Mouse (Mus musculus) midbrain, embryonic 10.5 days (tissue): ENCODE results near the gene Tspan9. TPM values are rescaled to one million over a fixed set of nuclear protein-coding genes. Genes with fewer than 3 reads are reported as not detected.

ENCODE experiments used
- DNase-seq: peaks from one replicate; pipeline ENCODE4 v3.0.0-alpha.2; 2017; ENCODE audit warnings: low spot score
- H3K27ac ChIP-seq: fragments of 300-500 bp; sonication (generic); replicated peaks from 2 replicates; pipeline ENCODE4 v1.5.1; 2016; ENCODE audit warnings: mild to moderate bottlenecking
- H3K27me3 ChIP-seq: fragments of 300-500 bp; sonication (generic); 2 replicates; pipeline ENCODE4 v1.6.1; 2016; ENCODE audit warnings: low read depth, mild to moderate bottlenecking; ENCODE audit not compliant: poor library complexity, severe bottlenecking
- H3K36me3 ChIP-seq: fragments of 300-500 bp; sonication (generic); 2 replicates; pipeline ENCODE4 v1.6.1; 2016; ENCODE audit warnings: mild to moderate bottlenecking, moderate library complexity
- H3K4me1 ChIP-seq: fragments of 300-500 bp; sonication (generic); 2 replicates; pipeline ENCODE4 v1.6.1; 2016
- H3K4me3 ChIP-seq: fragments of 300-500 bp; sonication (generic); 2 replicates; pipeline ENCODE4 v1.5.1; 2016; ENCODE audit warnings: mild to moderate bottlenecking, moderate library complexity
- H3K9me3 ChIP-seq: fragments of 300-500 bp; sonication (generic); replicated peaks from 2 replicates; pipeline ENCODE4 v1.6.1; 2016; ENCODE audit warnings: mild to moderate bottlenecking
- WGBS: fragments of 180-500 bp; shearing (Covaris S2); methylation state at CpG from one replicate; pipeline ENCODE4 v1.1.7; 2016; 5-methylcytosine and 5-hydroxymethylcytosine counted together
- polyA plus RNA-seq: library from polyadenylated mRNA; unstranded; fragments of >200 nt; fragmentation: Nextera tagmentation; extraction: Ambion mirVana; gene quantifications from 2 replicates; pipeline ENCODE4 v1.2.1, GENCODE M21; 2016

Tspan9 gene
- polyA plus RNA-seq, 1 experiment from 2014 or later: 52.6 TPM

- no peak overlapping the region for H3K27ac ChIP-seq
- peak; percentile 36 for DNase-seq
- WGBS: 69% methylated on average over 6 of the region's 6 CpGs
- no peaks in the 10 kb centered on the region for H3K36me3 ChIP-seq
- peaks cover 21% of the 10 kb centered on the region for H3K27me3 ChIP-seq
- H3K4me3 ChIP-seq: no peak overlapping the region
- H3K9me3 ChIP-seq: no peaks in the 10 kb centered on the region
- H3K4me1 ChIP-seq: peaks cover 24% of the 10 kb centered on the region
These were observed 2.4 kb upstream of the Tspan9 start for GRCm38 (mm10) chr6:128145765-128146164.

GRCm38 (mm10) chr6:128142369-128143278, 770 bp downstream of the Tspan9 start:
- Histone ChIP-seq H3K9me3 (no peaks in the 10 kb centered on the region), H3K4me3 (peak overlapping the region; percentile 80), H3K27me3 (peaks cover 21% of the 10 kb centered on the region), H3K4me1 (peaks cover 25% of the 10 kb centered on the region), H3K36me3 (no peaks in the 10 kb centered on the region), H3K27ac (peak overlapping the region; percentile 88)
- WGBS: 3% methylated on average over 20 of the region's 20 CpGs
- DNase-seq: no peak

DNA sequence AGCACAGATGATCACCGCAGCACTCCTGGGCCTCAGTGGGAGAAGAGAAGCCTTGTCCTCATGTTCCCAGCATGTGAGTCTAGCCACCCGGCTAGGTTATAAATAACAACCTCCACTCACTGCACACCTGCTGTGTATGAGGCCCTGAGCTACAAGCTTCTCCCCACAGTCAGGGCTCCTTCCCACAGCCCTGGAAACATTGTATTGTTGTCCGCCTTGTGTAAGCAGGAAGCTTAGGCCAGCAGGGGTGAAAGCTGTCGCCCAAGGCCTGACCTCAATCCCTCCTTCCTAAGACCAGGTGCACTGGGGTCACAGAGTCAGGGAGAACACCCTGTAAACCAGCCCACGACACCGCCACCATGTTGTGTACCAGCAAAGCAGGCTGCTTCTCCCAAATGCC, 2.7 kb downstream of the Tspan9 start:
- Histone ChIP-seq H3K36me3 (no peaks in the 10 kb centered on the region), H3K27me3 (peaks cover 21% of the 10 kb centered on the region), H3K27ac (no peak overlapping the region), H3K4me3 (no peak overlapping the region), H3K9me3 (no peaks in the 10 kb centered on the region), H3K4me1 (peaks cover 28% of the 10 kb centered on the region)
- WGBS: 61% methylated on average over 6 of the region's 6 CpGs
- no peak for DNase-seq

DNA sequence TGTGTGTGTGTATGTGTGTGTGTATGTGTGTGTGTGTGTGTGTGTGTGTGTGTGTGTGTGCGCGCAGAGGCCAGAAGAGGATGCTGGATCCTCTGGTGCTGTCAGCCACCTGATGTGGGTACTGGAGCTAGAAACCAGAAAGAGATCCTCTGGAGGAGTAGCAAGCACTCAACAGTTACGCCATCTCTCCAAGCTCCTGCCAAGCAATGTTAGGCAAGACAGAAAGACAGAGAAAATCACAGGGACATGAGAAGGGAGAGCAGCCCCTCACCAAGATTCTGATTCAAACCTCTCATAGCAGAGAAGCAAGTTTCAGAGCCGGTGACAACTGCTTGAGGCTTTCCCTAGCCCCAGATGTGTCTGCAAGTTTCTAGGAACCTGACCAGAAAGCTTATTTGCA, 5.5 kb downstream of the Tspan9 start:
- H3K4me1 ChIP-seq: peaks cover 36% of the 10 kb centered on the region
- no peak for DNase-seq
- H3K27me3 ChIP-seq: 0 out of 2 replicates have a peak, but pooled peaks cover 5% of the 10 kb centered on the region
- no peaks in the 10 kb centered on the region for H3K36me3 ChIP-seq
- H3K9me3 ChIP-seq: no peaks in the 10 kb centered on the region
- no peak overlapping the region for H3K4me3 ChIP-seq
- 84% methylated on average over 3 of the region's 4 CpGs for WGBS
- no peak overlapping the region for H3K27ac ChIP-seq

GRCm38 (mm10) chr6:128136654-128137053, 6.7 kb downstream of the Tspan9 start:
- Histone ChIP-seq H3K4me3 (no peak overlapping the region), H3K4me1 (peaks cover 36% of the 10 kb centered on the region), H3K9me3 (no peaks in the 10 kb centered on the region), H3K27me3 (no peaks in the 10 kb centered on the region), H3K36me3 (no peaks in the 10 kb centered on the region), H3K27ac (no peak overlapping the region)
- DNase-seq: no peak
- 78% methylated on average over 3 of the region's 3 CpGs for WGBS

- 56% methylated on average over 5 of the region's 5 CpGs for whole genome bisulfite sequencing
- no peak overlapping the region for H3K4me3 ChIP-seq
- no peaks in the 10 kb centered on the region for H3K36me3 ChIP-seq
- peak overlapping the region; percentile 28; the same call in 1 of the 2 replicates for H3K27ac ChIP-seq
- DNase-seq: no peak
- H3K4me1 ChIP-seq: peaks cover 43% of the 10 kb centered on the region
- no peaks in the 10 kb centered on the region for H3K9me3 ChIP-seq
- no peaks in the 10 kb centered on the region for H3K27me3 ChIP-seq
These were observed 7.9 kb downstream of the Tspan9 start for GRCm38 (mm10) chr6:128135459-128135858.

DNA sequence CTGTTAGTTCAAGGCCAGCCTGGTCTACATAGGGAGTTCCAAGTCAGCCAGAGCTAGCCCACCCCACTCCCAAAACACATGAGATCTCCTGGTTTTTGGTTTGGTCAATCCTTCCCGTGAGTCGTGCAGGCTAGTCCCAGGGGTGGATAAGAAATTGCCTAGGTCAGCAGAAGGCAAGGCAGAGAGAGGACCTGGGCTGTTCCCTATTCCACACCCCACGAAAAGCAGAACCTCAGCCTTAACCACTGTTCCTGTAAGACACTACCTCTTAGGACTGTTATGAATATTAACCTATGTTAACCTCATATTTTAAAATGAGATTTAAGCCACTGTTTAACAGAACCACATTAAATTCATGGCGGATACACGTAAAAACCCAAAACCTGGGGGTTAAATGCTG, 8.4 kb downstream of the Tspan9 start:
- no peaks in the 10 kb centered on the region for H3K36me3 ChIP-seq
- no peaks in the 10 kb centered on the region for H3K9me3 ChIP-seq
- H3K4me3 ChIP-seq: no peak overlapping the region
- 78% methylated on average over 5 of the region's 5 CpGs for WGBS
- no peak for DNase-seq
- no peaks in the 10 kb centered on the region for H3K27me3 ChIP-seq
- peaks cover 45% of the 10 kb centered on the region for H3K4me1 ChIP-seq
- no peak overlapping the region for H3K27ac ChIP-seq

GRCm38 (mm10) chr6:128134196-128134924, 9.0 kb downstream of the Tspan9 start:
- WGBS: 37% methylated on average over 8 of the region's 8 CpGs
- peak overlapping the region; percentile 59 for H3K27ac ChIP-seq
- H3K4me3 ChIP-seq: no peak overlapping the region
- no peaks in the 10 kb centered on the region for H3K36me3 ChIP-seq
- no peak for DNase-seq
- H3K27me3 ChIP-seq: no peaks in the 10 kb centered on the region
- H3K9me3 ChIP-seq: no peaks in the 10 kb centered on the region
- peaks cover 50% of the 10 kb centered on the region for H3K4me1 ChIP-seq

DNA sequence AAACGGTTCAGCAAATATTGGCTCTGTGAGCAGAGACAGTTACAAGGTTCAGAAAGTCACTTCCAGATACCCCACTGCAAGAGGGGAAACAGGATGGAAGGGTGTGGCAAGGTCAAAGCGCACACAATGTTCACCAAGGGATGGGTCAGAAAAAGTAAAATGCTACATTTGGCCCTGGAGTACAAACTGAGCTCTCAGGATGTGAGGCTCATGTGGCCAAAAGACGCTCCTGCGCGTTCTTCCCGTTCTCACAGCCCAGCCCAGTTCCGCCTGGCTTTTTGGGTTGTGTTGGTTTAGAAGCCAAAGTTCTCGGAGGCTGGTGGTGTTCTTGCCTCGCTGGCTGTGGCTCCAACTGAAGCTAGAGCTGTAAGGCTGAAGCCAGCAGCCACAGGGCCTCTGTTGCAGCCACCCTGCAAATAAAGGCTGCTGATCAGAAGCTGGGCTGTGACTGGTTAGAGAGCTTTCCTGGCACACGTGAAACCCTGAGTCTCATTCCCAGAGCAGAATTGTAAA, 9.7 kb downstream of the Tspan9 start:
- 72% methylated on average over 10 of the region's 10 CpGs for WGBS
- no peaks in the 10 kb centered on the region for H3K27me3 ChIP-seq
- no peak overlapping the region for H3K4me3 ChIP-seq
- peaks cover 56% of the 10 kb centered on the region for H3K4me1 ChIP-seq
- H3K9me3 ChIP-seq: no peaks in the 10 kb centered on the region
- no peaks in the 10 kb centered on the region for H3K36me3 ChIP-seq
- no peak for DNase-seq
- H3K27ac ChIP-seq: peak overlapping the region; percentile 59

- WGBS: 90% methylated on average over 6 of the region's 6 CpGs
- H3K4me3 ChIP-seq: no peak overlapping the region
- no peak for DNase-seq
- no peaks in the 10 kb centered on the region for H3K27me3 ChIP-seq
- peaks cover 57% of the 10 kb centered on the region for H3K4me1 ChIP-seq
- no peaks in the 10 kb centered on the region for H3K9me3 ChIP-seq
- no peaks in the 10 kb centered on the region for H3K36me3 ChIP-seq
- no peak overlapping the region for H3K27ac ChIP-seq
These were observed 10.8 kb downstream of the Tspan9 start for GRCm38 (mm10) chr6:128132581-128132980.

GRCm38 (mm10) chr6:128131390-128131789, 12.0 kb downstream of the Tspan9 start:
- Histone ChIP-seq H3K27me3 (no peaks in the 10 kb centered on the region), H3K4me3 (no peak overlapping the region), H3K9me3 (no peaks in the 10 kb centered on the region), H3K36me3 (no peaks in the 10 kb centered on the region), H3K27ac (peak overlapping the region; percentile 6; the same call in 1 of the 2 replicates), H3K4me1 (peaks cover 67% of the 10 kb centered on the region)
- WGBS: 47% methylated on average over 2 of the region's 2 CpGs
- DNase-seq: no peak

DNA sequence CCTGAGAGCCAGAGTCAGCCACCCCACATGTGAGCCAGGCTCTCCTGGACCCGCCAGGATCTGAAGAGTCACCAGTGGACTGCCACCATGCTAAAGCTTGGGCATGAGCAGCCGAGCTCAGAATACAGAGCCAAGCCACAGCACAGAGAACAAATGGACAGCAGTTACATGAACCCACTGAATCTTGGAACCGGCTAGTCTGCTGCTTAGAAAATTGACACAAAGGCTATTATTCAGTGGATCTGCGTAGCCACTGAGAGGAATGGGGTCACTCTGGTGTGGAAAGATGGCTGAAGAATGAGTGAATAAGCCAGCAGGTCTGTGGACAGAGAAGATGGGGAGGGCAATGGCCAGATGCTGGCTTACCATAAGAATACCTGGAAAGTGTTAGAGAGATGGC, 12.7 kb downstream of the Tspan9 start:
- Histone ChIP-seq H3K27ac (peak overlapping the region; percentile 52), H3K27me3 (no peaks in the 10 kb centered on the region), H3K9me3 (no peaks in the 10 kb centered on the region), H3K4me3 (no peak overlapping the region), H3K4me1 (peaks cover 63% of the 10 kb centered on the region), H3K36me3 (no peaks in the 10 kb centered on the region)
- DNase-seq: no peak
- 80% methylated on average over 4 of the region's 4 CpGs for WGBS

DNA sequence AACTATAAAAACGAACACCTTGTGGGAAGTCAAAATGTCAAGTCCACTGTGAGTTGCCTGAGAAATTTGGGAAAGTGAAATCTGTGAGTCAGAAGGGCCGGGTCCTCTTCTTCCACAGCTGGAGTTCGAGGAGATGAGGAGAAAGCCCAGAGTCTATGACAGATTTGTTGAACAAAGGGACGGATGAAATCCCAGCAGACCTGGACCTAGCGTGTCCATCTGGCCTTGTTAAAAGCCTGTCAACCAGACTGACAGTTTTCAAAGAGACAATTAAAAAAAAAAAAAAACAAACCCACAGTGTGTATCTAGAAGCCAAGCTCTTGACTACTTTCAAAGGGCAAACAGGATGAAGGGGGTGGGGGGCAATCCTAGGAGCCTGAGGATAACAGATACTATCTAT, 14.0 kb downstream of the Tspan9 start:
- Histone ChIP-seq H3K4me1 (peaks cover 59% of the 10 kb centered on the region), H3K36me3 (no peaks in the 10 kb centered on the region), H3K9me3 (no peaks in the 10 kb centered on the region), H3K27me3 (no peaks in the 10 kb centered on the region), H3K4me3 (no peak overlapping the region), H3K27ac (peak overlapping the region; percentile 82)
- WGBS: 44% methylated on average over 5 of the region's 5 CpGs
- no peak for DNase-seq
